Mouse (Mus musculus): ENCODE results near the gene Gm40193.

- no peak for TF ChIP-seq TCF12 (IDR thresholded peaks at IDR 0.05; ENCODE audit: insufficient read depth, poor library complexity, severe bottlenecking)
- TF ChIP-seq POLR2A (IDR thresholded peaks at IDR 0.05; ENCODE audit: insufficient read length, low read depth), result no peak
- no peak for TF ChIP-seq MAX (IDR thresholded peaks at IDR 0.05; ENCODE audit: low read depth)
- TF ChIP-seq USF1 (IDR thresholded peaks at IDR 0.05; ENCODE audit: low read depth), result no peak
- no peak for TF ChIP-seq CEBPB (IDR thresholded peaks at IDR 0.05; ENCODE audit: insufficient read depth, poor library complexity, severe bottlenecking)
- TF ChIP-seq MYOD1 (IDR thresholded peaks at IDR 0.05; ENCODE audit: control insufficient read depth in 1 of 3, insufficient read length in 2 of 3, low read depth in 2 of 3), result no peak
- TF ChIP-seq E2F4 (IDR thresholded peaks at IDR 0.05; ENCODE audit: insufficient read depth), result no peak
These were observed 13.8 kb downstream of the Gm40193 start, which contains the start of gene Gltpd2 for GRCm38 (mm10) chr11:70518923-70519322.
